Mouse (Mus musculus): ENCODE results near the gene Slc5a5. TPM values are rescaled to one million over a fixed set of nuclear protein-coding genes. Genes with fewer than 3 reads are reported as not detected.

Slc5a5 gene
- total and polyA plus RNA-seq, 3 experiments, result 0.18 TPM; not detected in 2

DNA sequence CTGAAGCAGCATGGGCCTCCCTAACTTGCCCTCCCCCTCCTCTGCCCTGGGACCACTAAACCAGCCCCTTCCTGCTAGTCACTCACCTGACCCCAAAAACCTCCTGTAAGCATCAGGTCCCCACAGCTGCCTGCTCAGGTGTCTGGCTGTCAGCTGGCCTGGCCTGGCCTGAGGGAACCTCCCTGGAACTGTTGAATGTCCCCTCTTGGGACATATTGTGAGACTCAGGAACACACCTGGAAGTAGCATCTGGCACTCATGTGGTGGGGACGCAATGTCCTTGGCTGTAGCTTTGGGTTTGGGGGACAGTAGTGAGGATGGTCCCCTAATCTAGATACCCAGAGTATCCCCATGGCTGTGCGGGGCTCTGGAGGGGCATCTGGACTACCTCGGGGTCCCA lies 58.5 kb downstream of the Slc5a5 start:
- Histone ChIP-seq H3K36me3 (ENCODE audit: control insufficient read depth, insufficient read depth, low read length) (no peaks in the 10 kb centered on the region), H3K79me2 (replicated peaks; ENCODE audit: control insufficient read depth, insufficient read depth, low read length) (no peaks in the 10 kb centered on the region), H3K4me3 (no peak overlapping the region), H3K27ac (peak overlapping the region; percentile 77), H3K9ac (ENCODE audit: low read depth, low read length) (peak overlapping the region; percentile 24; the same call in 1 of the 2 replicates), H3K4me1 (ENCODE audit: control insufficient read depth, insufficient read depth, low read length) (peaks cover 5% of the 10 kb centered on the region), H3K27me3 (ENCODE audit: control insufficient read depth, insufficient read depth, low read length) (no peaks in the 10 kb centered on the region)
- intact Hi-C loops (cut with DNase I), result no loop called here
- DNase-seq, result no peak
- 83% methylated on average over 3 of the region's 3 CpGs for WGBS
- TF ChIP-seq POLR2A (IDR thresholded peaks at IDR 0.05; ENCODE audit: insufficient read depth, low read depth, low read length) (0 out of 2 replicates have a peak, but pooled peaks have one; percentile 33), EP300 (IDR thresholded peaks at IDR 0.05; ENCODE audit: insufficient read depth, low read depth, low read length) (peak; percentile 79; the same call in 1 of the 2 replicates), CTCF (IDR thresholded peaks at IDR 0.05) (no peak)

DNA sequence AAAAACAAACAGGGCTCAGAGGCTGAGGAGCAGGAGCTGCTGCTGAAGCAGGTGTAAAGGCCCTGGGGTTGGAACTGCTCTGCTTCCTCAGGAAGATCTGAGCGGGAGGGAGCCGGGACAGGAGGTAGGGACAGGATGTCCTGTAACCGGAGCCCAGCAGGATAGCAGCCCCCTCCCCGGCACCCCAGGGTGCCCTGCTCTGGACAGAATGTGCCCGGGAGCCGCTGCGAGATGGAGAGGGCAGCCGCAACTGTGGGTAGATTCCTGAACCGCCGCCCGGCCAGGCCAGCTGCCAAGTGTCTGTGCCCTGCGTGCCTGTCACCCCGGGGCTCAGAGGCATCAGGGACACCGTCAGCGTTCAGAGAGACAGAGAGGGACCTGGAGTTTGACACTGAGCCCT lies 59.0 kb downstream of the Slc5a5 start:
- peaks cover 5% of the 10 kb centered on the region for H3K4me1 ChIP-seq (ENCODE audit: control insufficient read depth, insufficient read depth, low read length)
- no peak overlapping the region for H3K4me3 ChIP-seq
- H3K27me3 ChIP-seq (ENCODE audit: control insufficient read depth, insufficient read depth, low read length), result no peaks in the 10 kb centered on the region
- intact Hi-C loops (cut with DNase I), result no loop called here
- H3K9ac ChIP-seq (ENCODE audit: low read depth, low read length), result peak overlapping the region; percentile 24; the same call in 1 of the 2 replicates
- H3K27ac ChIP-seq, result peak overlapping the region; percentile 77
- H3K36me3 ChIP-seq (ENCODE audit: control insufficient read depth, insufficient read depth, low read length), result no peaks in the 10 kb centered on the region
- peak; percentile 98 for TF ChIP-seq EP300 (IDR thresholded peaks at IDR 0.05; ENCODE audit: insufficient read depth, low read depth, low read length)
- TF ChIP-seq CTCF (IDR thresholded peaks at IDR 0.05), result no peak
- TF ChIP-seq POLR2A (IDR thresholded peaks at IDR 0.05; ENCODE audit: insufficient read depth, low read depth, low read length), result peak; percentile 58; the same call in 1 of the 2 replicates
- peak; percentile 81 to 87 for DNase-seq
- 20% methylated on average over 15 of the region's 15 CpGs for WGBS
- H3K79me2 ChIP-seq (replicated peaks; ENCODE audit: control insufficient read depth, insufficient read depth, low read length), result no peaks in the 10 kb centered on the region

DNA sequence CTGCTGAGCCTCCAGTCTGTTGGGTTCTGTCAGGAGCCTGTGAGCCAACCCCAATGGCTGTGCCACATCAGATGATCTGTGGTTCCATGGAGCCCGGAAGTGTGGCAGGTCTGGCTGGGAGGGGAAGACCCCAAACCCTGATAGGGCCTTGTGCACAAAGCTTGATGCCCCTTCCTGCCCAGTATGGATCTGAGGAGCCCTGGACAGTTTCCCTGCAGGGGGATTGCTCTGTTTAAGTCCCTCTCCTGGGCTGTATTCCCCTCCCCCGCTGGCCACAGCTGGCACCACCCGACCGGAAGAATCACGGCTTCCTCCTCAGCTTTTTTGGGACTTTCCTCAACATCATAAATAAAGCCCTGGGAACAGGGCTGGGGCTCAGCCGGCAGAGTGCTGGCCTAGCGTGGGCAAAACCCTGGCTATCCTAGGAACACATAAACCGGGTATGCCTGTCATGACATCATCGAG lies 59.5 kb downstream of the Slc5a5 start:
- H3K4me1 ChIP-seq (ENCODE audit: control insufficient read depth, insufficient read depth, low read length), result peaks cover 5% of the 10 kb centered on the region
- peak overlapping the region; percentile 77 for H3K27ac ChIP-seq
- no peaks in the 10 kb centered on the region for H3K27me3 ChIP-seq (ENCODE audit: control insufficient read depth, insufficient read depth, low read length)
- WGBS, result 27% methylated on average over 9 of the region's 9 CpGs
- DNase-seq, result peak; percentile 58 to 65
- no peaks in the 10 kb centered on the region for H3K36me3 ChIP-seq (ENCODE audit: control insufficient read depth, insufficient read depth, low read length)
- no peaks in the 10 kb centered on the region for H3K79me2 ChIP-seq (replicated peaks; ENCODE audit: control insufficient read depth, insufficient read depth, low read length)
- TF ChIP-seq EP300 (IDR thresholded peaks at IDR 0.05; ENCODE audit: insufficient read depth, low read depth, low read length) (no peak), CTCF (IDR thresholded peaks at IDR 0.05) (no peak), POLR2A (IDR thresholded peaks at IDR 0.05; ENCODE audit: insufficient read depth, low read depth, low read length) (no peak)
- H3K4me3 ChIP-seq, result no peak overlapping the region
- intact Hi-C loops (cut with DNase I), result no loop called here
- no peak overlapping the region for H3K9ac ChIP-seq (ENCODE audit: low read depth, low read length)

Small RNAs within 50 kb of the gene (microRNA-seq; reads per million reads assigned to microRNA genes)
- gene Mir1969 (0 to 0.39 reads per million in 2 experiments), gene Mir7067 (0.77 to 1.1 reads per million in 2 experiments)

Other genes with a start within 250 kb of the Slc5a5 start
- gene Pgpep1, start 232.4 kb downstream of the Slc5a5 start, total RNA-seq (2021), result 10 to 100 TPM; 39.7 to 48.4 TPM
- 35.5 and 44.8 TPM in 2 replicates for gene Pgpep1, start 232.4 kb downstream of the Slc5a5 start, polyA plus RNA-seq (2012; rRNA removed)
- 10 to 100 TPM; 56.9 to 64.2 TPM for gene Lsm4, start 219.5 kb downstream of the Slc5a5 start, total RNA-seq (2021)
- gene Lsm4, start 219.5 kb downstream of the Slc5a5 start, polyA plus RNA-seq (2012; rRNA removed), result 54.1 and 68.3 TPM in 2 replicates
- gene Jund, start 193.8 kb downstream of the Slc5a5 start, total RNA-seq (2021), result 100 to 1,000 TPM; 123 to 127 TPM
- gene Jund, start 193.8 kb downstream of the Slc5a5 start, polyA plus RNA-seq (2012; rRNA removed), result 66.2 and 109 TPM in 2 replicates
- not detected for gene Iqcn, start 189.3 kb downstream of the Slc5a5 start, total RNA-seq (2021)
- gene Iqcn, start 189.3 kb downstream of the Slc5a5 start, polyA plus RNA-seq (2012; rRNA removed), result 0.06 and 0.12 TPM in 2 replicates
- not detected for gene Gm3336, start 174.2 kb downstream of the Slc5a5 start, total RNA-seq (2021)
- not detected in 2 replicates for gene Gm3336, start 174.2 kb downstream of the Slc5a5 start, polyA plus RNA-seq (2012; rRNA removed)
- 1 to 10 TPM; 2.3 to 2.7 TPM for gene Pde4c, start 169.0 kb downstream of the Slc5a5 start, total RNA-seq (2021)
- gene Pde4c, start 169.0 kb downstream of the Slc5a5 start, polyA plus RNA-seq (2012; rRNA removed), result 10.8 and 11.0 TPM in 2 replicates
- gene Rab3a, start 138.1 kb downstream of the Slc5a5 start, total RNA-seq (2021), result 10 to 100 TPM; 46.5 to 48.0 TPM
- gene Rab3a, start 138.1 kb downstream of the Slc5a5 start, polyA plus RNA-seq (2012; rRNA removed), result 89.1 and 117 TPM in 2 replicates
- 10 to 100 TPM; 21.7 to 29.1 TPM for gene Mpv17l2, start 131.8 kb downstream of the Slc5a5 start, total RNA-seq (2021)
- gene Mpv17l2, start 131.8 kb downstream of the Slc5a5 start, polyA plus RNA-seq (2012; rRNA removed), result 30.0 and 32.2 TPM in 2 replicates
- 10 to 100 TPM; 22.0 to 22.4 TPM for gene Pik3r2, start 116.0 kb downstream of the Slc5a5 start, total RNA-seq (2021)
- gene Pik3r2, start 116.0 kb downstream of the Slc5a5 start, polyA plus RNA-seq (2012; rRNA removed), result 34.3 and 45.5 TPM in 2 replicates
- 1 to 10 TPM; 6.0 to 7.4 TPM for gene Mast3, start 87.7 kb downstream of the Slc5a5 start, total RNA-seq (2021)
- gene Mast3, start 87.7 kb downstream of the Slc5a5 start, polyA plus RNA-seq (2012; rRNA removed), result 12.7 and 13.9 TPM in 2 replicates
- not detected for gene Il12rb1, start 84.3 kb downstream of the Slc5a5 start, total RNA-seq (2021)
- gene Il12rb1, start 84.3 kb downstream of the Slc5a5 start, polyA plus RNA-seq (2012; rRNA removed), result 0.15 and 0.16 TPM in 2 replicates
- 10 to 100 TPM in 1 of 2 experiments, 1 to 10 TPM in 1; 8.9 to 18.6 TPM for gene Arrdc2, start 53.0 kb downstream of the Slc5a5 start, total RNA-seq (2021)
- 15.2 and 36.2 TPM in 2 replicates for gene Arrdc2, start 53.0 kb downstream of the Slc5a5 start, polyA plus RNA-seq (2012; rRNA removed)
- gene Kcnn1, start 29.5 kb downstream of the Slc5a5 start, total RNA-seq (2021), result 10 to 100 TPM; 12.6 to 14.7 TPM
- gene Kcnn1, start 29.5 kb downstream of the Slc5a5 start, polyA plus RNA-seq (2012; rRNA removed), result 21.5 and 29.0 TPM in 2 replicates
- 10 to 100 TPM; 44.6 to 49.1 TPM for gene Ccdc124, start 18.8 kb downstream of the Slc5a5 start, total RNA-seq (2021)
- 26.8 and 40.7 TPM in 2 replicates for gene Ccdc124, start 18.8 kb downstream of the Slc5a5 start, polyA plus RNA-seq (2012; rRNA removed)
- gene Rpl18a, start 4.7 kb upstream of the Slc5a5 start, total RNA-seq (2021), result 1,000 to 10,000 TPM in 1 of 2 experiments, 100 to 1,000 TPM in 1; 909 to 1,075 TPM
- 1,802 and 2,387 TPM in 2 replicates for gene Rpl18a, start 4.7 kb upstream of the Slc5a5 start, polyA plus RNA-seq (2012; rRNA removed)
- 10 to 100 TPM; 17.8 to 21.3 TPM for gene Map1s, start 13.2 kb upstream of the Slc5a5 start, total RNA-seq (2021)
- 12.0 and 20.2 TPM in 2 replicates for gene Map1s, start 13.2 kb upstream of the Slc5a5 start, polyA plus RNA-seq (2012; rRNA removed)

All from heart, adult 2 months (tissue).